Mouse (Mus musculus) MEL (cell line): Measurements from ENCODE around the gene Clip3. TPM values are rescaled to one million over a fixed set of nuclear protein-coding genes. Genes with fewer than 3 reads are reported as not detected.
A peak's percentile ranks its signal among the peaks of the same experiment; 100 is the strongest.

Source experiments
- DNase-seq: peaks from one replicate; pipeline ENCODE4 v3.0.0; 2011; ENCODE audit warnings: low read depth, low spot score
- H3K27ac ChIP-seq: 2 replicates; pipeline ENCODE4 v1.5.1; 2012; ENCODE audit warnings: low read depth, mild to moderate bottlenecking, control low read depth, low read length, moderate library complexity; ENCODE audit not compliant: control insufficient read depth
- H3K27me3 ChIP-seq, 2 experiments: fragments of 150-350 bp in 1 of 2; sonication (generic) in 1 of 2; 2 replicates each; pipeline ENCODE4 v1.6.1; 2012; ENCODE audit warnings: low read length in 2 of 2, mild to moderate bottlenecking in 2 of 2, improper control_type of control experiment in 1 of 2, moderate library complexity in 1 of 2; ENCODE audit not compliant: insufficient read depth in 2 of 2, control insufficient read depth in 1 of 2
- H3K36me3 ChIP-seq, 2 experiments: 2 replicates each; pipeline ENCODE4 v1.6.1; 2012 to 2014; ENCODE audit warnings: low read length in 2 of 2, improper control_type of control experiment in 1 of 2, inconsistent platforms in 1 of 2, mild to moderate bottlenecking in 1 of 2; ENCODE audit not compliant: insufficient read depth in 2 of 2, control insufficient read depth in 1 of 2
- H3K4me1 ChIP-seq, 2 experiments: fragments of 150-350 bp in 1 of 2; sonication (generic) in 1 of 2; 2 replicates each; pipeline ENCODE4 v1.6.1; 2012; ENCODE audit warnings: low read length in 2 of 2, improper control_type of control experiment in 1 of 2, mild to moderate bottlenecking in 1 of 2; ENCODE audit not compliant: insufficient read depth in 2 of 2, control insufficient read depth in 1 of 2
- H3K4me3 ChIP-seq, 2 experiments: fragments of 150-350 bp in 1 of 2; sonication (generic) in 1 of 2; 2 replicates each; pipeline ENCODE4 v1.5.1; 2012; ENCODE audit warnings: low read depth in 2 of 2, low read length in 2 of 2, mild to moderate bottlenecking in 2 of 2, moderate library complexity in 2 of 2, control low read depth in 1 of 2, improper control_type of control experiment in 1 of 2; ENCODE audit not compliant: control insufficient read depth in 1 of 2, insufficient read depth in 1 of 2
- H3K79me2 ChIP-seq: 2 replicates; pipeline ENCODE4 v1.6.1; 2012; ENCODE audit warnings: mild to moderate bottlenecking, low read length, moderate library complexity; ENCODE audit not compliant: control insufficient read depth, poor library complexity, insufficient read depth
- H3K9ac ChIP-seq: 2 replicates; pipeline ENCODE4 v1.6.1; 2012; ENCODE audit warnings: low read depth, mild to moderate bottlenecking, control low read depth, low read length, moderate library complexity; ENCODE audit not compliant: control insufficient read depth, poor library complexity, severe bottlenecking
- H3K9me3 ChIP-seq: fragments of 150-350 bp; sonication (generic); replicated peaks from 2 replicates; pipeline ENCODE4 v1.6.1; 2012; ENCODE audit warnings: mild to moderate bottlenecking, low read length, improper control_type of control experiment, moderate library complexity; ENCODE audit not compliant: insufficient read depth
- BHLHE40 ChIP-seq: IDR thresholded peaks from 2 replicates; pipeline ENCODE4 v1.6.1; 2012; ENCODE audit warnings: low read depth, mild to moderate bottlenecking, inconsistent platforms, low read length, improper control_type of control experiment, borderline replicate concordance
- CHD1 ChIP-seq: IDR thresholded peaks from 2 replicates; pipeline ENCODE4 v1.6.1; 2012; ENCODE audit warnings: low read depth, mild to moderate bottlenecking, inconsistent platforms, low read length, improper control_type of control experiment
- CHD2 ChIP-seq: IDR thresholded peaks from 2 replicates; pipeline ENCODE4 v1.6.1; 2011; ENCODE audit warnings: low read length, improper control_type of control experiment
- CTCF ChIP-seq, 3 experiments: IDR thresholded peaks in 2 of 3; conservative IDR thresholded peaks in 1 of 3; 2 replicates each; pipeline ENCODE4 v1.5.1; 2011 to 2012; ENCODE audit warnings: low read length in 3 of 3, low read depth in 2 of 3, mild to moderate bottlenecking in 2 of 3, improper control_type of control experiment in 1 of 3, inconsistent platforms in 1 of 3, mixed read lengths in 1 of 3, moderate library complexity in 1 of 3; ENCODE audit not compliant: control insufficient read depth in 1 of 3, insufficient read depth in 1 of 3, poor library complexity in 1 of 3, severe bottlenecking in 1 of 3
- E2F4 ChIP-seq: IDR thresholded peaks from 2 replicates; pipeline ENCODE4 v1.6.1; 2011; ENCODE audit warnings: low read depth, low read length, improper control_type of control experiment, borderline replicate concordance
- EP300 ChIP-seq, 2 experiments: IDR thresholded peaks; 2 replicates each; pipeline ENCODE4 v1.6.1; 2011; ENCODE audit warnings: improper control_type of control experiment in 2 of 2, low read length in 2 of 2, low read depth in 1 of 2, mild to moderate bottlenecking in 1 of 2
- GATA1 ChIP-seq: IDR thresholded peaks from 2 replicates; pipeline ENCODE4 v1.6.1; 2011; ENCODE audit warnings: low read depth, low read length, improper control_type of control experiment
- HCFC1 ChIP-seq: IDR thresholded peaks from 2 replicates; pipeline ENCODE4 v1.6.1; 2012; ENCODE audit warnings: low read depth, mild to moderate bottlenecking, inconsistent platforms, low read length, improper control_type of control experiment, moderate library complexity
- JUND ChIP-seq: IDR thresholded peaks from 2 replicates; pipeline ENCODE4 v1.6.1; 2011; ENCODE audit warnings: low read depth, mild to moderate bottlenecking, improper control_type of control experiment, low read length
- KAT2A ChIP-seq: conservative IDR thresholded peaks from 2 replicates; pipeline ENCODE4 v1.6.1; 2012; ENCODE audit warnings: low read depth, low read length, improper control_type of control experiment, inconsistent platforms
- MAX ChIP-seq: IDR thresholded peaks from 2 replicates; pipeline ENCODE4 v1.6.1; 2011; ENCODE audit warnings: low read length, improper control_type of control experiment
- MEF2A ChIP-seq: IDR thresholded peaks from 2 replicates; pipeline ENCODE4 v1.6.1; 2014; ENCODE audit warnings: low read depth, mild to moderate bottlenecking, inconsistent platforms, low read length, improper control_type of control experiment; ENCODE audit not compliant: poor library complexity, insufficient replicate concordance, severe bottlenecking; ENCODE audit errors: extremely low read depth
- MYB ChIP-seq: IDR thresholded peaks from 2 replicates; pipeline ENCODE4 v1.6.1; 2011; ENCODE audit warnings: mild to moderate bottlenecking, low read depth, low read length, improper control_type of control experiment
- MYC ChIP-seq: IDR thresholded peaks from 2 replicates; pipeline ENCODE4 v1.6.1; 2011; ENCODE audit warnings: low read depth, mild to moderate bottlenecking, low read length, improper control_type of control experiment, moderate library complexity
- NELFE ChIP-seq: IDR thresholded peaks from 2 replicates; pipeline ENCODE4 v1.6.1; 2011; ENCODE audit warnings: low read depth, low read length, improper control_type of control experiment
- NRF1 ChIP-seq: IDR thresholded peaks from 2 replicates; pipeline ENCODE4 v1.6.1; 2014; ENCODE audit warnings: low read depth, mild to moderate bottlenecking, inconsistent platforms, low read length, improper control_type of control experiment, moderate library complexity; ENCODE audit not compliant: poor library complexity, insufficient read depth, severe bottlenecking
- POLR2A ChIP-seq, 2 experiments: IDR thresholded peaks; 2 replicates each; pipeline ENCODE4 v1.6.1; 2011 to 2012; ENCODE audit warnings: low read length in 2 of 2, mild to moderate bottlenecking in 2 of 2, control low read depth in 1 of 2, improper control_type of control experiment in 1 of 2, low read depth in 1 of 2, moderate library complexity in 1 of 2; ENCODE audit not compliant: control insufficient read depth in 1 of 2, insufficient read depth in 1 of 2, poor library complexity in 1 of 2
- POLR2AphosphoS5 ChIP-seq: IDR thresholded peaks from 2 replicates; pipeline ENCODE4 v1.6.1; 2012; ENCODE audit warnings: low read depth, borderline replicate concordance, mild to moderate bottlenecking, inconsistent platforms, low read length, moderate library complexity, mixed read lengths
- SIN3A ChIP-seq: IDR thresholded peaks from 2 replicates; pipeline ENCODE4 v1.6.1; 2012; ENCODE audit warnings: low read length, improper control_type of control experiment, inconsistent platforms
- SMC3 ChIP-seq: IDR thresholded peaks from 2 replicates; pipeline ENCODE4 v1.6.1; 2011; ENCODE audit warnings: low read depth, low read length, improper control_type of control experiment
- TAL1 ChIP-seq: IDR thresholded peaks from 2 replicates; pipeline ENCODE4 v1.6.1; 2012; ENCODE audit warnings: mild to moderate bottlenecking, inconsistent platforms, low read length, moderate library complexity, mixed read lengths
- TBP ChIP-seq: IDR thresholded peaks from 2 replicates; pipeline ENCODE4 v1.8.0; 2011; ENCODE audit warnings: low read depth, low read length, improper control_type of control experiment
- TCF12 ChIP-seq: IDR thresholded peaks from 2 replicates; pipeline ENCODE4 v1.6.1; 2014; ENCODE audit warnings: low read depth, mild to moderate bottlenecking, inconsistent platforms, low read length, improper control_type of control experiment, moderate library complexity
- UBTF ChIP-seq: IDR thresholded peaks from 2 replicates; pipeline ENCODE4 v1.6.1; 2012; ENCODE audit warnings: low read depth, mild to moderate bottlenecking, inconsistent platforms, low read length, improper control_type of control experiment, moderate library complexity, borderline replicate concordance; ENCODE audit not compliant: insufficient read depth
- ZC3H11A ChIP-seq: IDR thresholded peaks from 2 replicates; pipeline ENCODE4 v1.6.1; 2012; ENCODE audit warnings: low read depth, mild to moderate bottlenecking, inconsistent platforms, low read length, improper control_type of control experiment
- ZMIZ1 ChIP-seq: IDR thresholded peaks from 2 replicates; pipeline ENCODE4 v1.6.1; 2012; ENCODE audit warnings: low read depth, mild to moderate bottlenecking, inconsistent platforms, low read length, improper control_type of control experiment, moderate library complexity
- polyA plus RNA-seq, 2 experiments: library from polyadenylated mRNA; stranded (reverse) in 1 of 2; unstranded in 1 of 2; fragments of >175 nt in 1 of 2; fragments of >200 nt in 1 of 2; gene quantifications; 2 replicates each; pipeline versions ENCODE4 v1.2.1 to v1.2.4; 2012; ENCODE audit warnings: low replicate concordance in 2 of 2, low read depth in 1 of 2; ENCODE audit not compliant: insufficient read length in 2 of 2, insufficient read depth in 1 of 2, missing spikeins in 1 of 2
- total RNA-seq: library from RNA; depleted of rRNA; stranded (reverse); fragments of 300-350 nt; gene quantifications from 2 replicates; pipeline ENCODE4 v1.2.3, GENCODE M21; 2012

The Clip3 gene
- total and polyA plus RNA-seq, 3 experiments: 0.19 TPM; not detected in 2

GRCm38 (mm10) chr7:30320946-30321345, 29.4 kb downstream of the Clip3 start:
- H3K27ac ChIP-seq: no peak overlapping the region
- TF ChIP-seq MAX (no peak), BHLHE40 (no peak), UBTF (no peak), MEF2A (no peak), MYC (no peak), CHD1 (no peak), CHD2 (no peak), TAL1 (no peak), GATA1 (no peak), EP300 (IDR thresholded peaks at IDR 0.05; ENCODE audit: low read depth in 1 of 2, low read length in 2 of 2) (no peak), NELFE (no peak), POLR2A (IDR thresholded peaks at IDR 0.05; ENCODE audit: control insufficient read depth in 1 of 2, insufficient read depth in 1 of 2, low read depth in 1 of 2, low read length in 2 of 2, poor library complexity in 1 of 2) (no peak), SMC3 (no peak), JUND (no peak), SIN3A (no peak), ZC3H11A (no peak), MYB (no peak), E2F4 (no peak), KAT2A (no peak)
- no peaks in the 10 kb centered on the region for H3K27me3 ChIP-seq
- no peak for DNase-seq
- H3K79me2 ChIP-seq: peaks cover 7% of the 10 kb centered on the region; the same call in 1 of the 2 replicates
- peak overlapping the region; percentile 89; the same call in 1 of the 2 replicates for H3K9ac ChIP-seq
- no peaks in the 10 kb centered on the region for H3K9me3 ChIP-seq
- H3K4me3 ChIP-seq: peak overlapping the region in 1 of 2 experiments; percentile 78; a peak in 2 of 4 replicates
- peaks cover 0 to 10% of the 10 kb centered on the region in 2 experiments; a peak in 2 of 4 replicates for H3K36me3 ChIP-seq
- peaks cover 0 to 7% of the 10 kb centered on the region in 2 experiments; a peak in 2 of 4 replicates for H3K4me1 ChIP-seq

- H3K36me3 ChIP-seq: peaks cover 0 to 10% of the 10 kb centered on the region in 2 experiments; a peak in 2 of 4 replicates
- H3K79me2 ChIP-seq: peaks cover 7% of the 10 kb centered on the region; the same call in 1 of the 2 replicates
- no peaks in the 10 kb centered on the region for H3K9me3 ChIP-seq
- peak within 1 kb of the TSS; percentile 78 to 79 for H3K4me3 ChIP-seq
- no peaks in the 10 kb centered on the region for H3K27me3 ChIP-seq
- DNase-seq: peak; percentile 95
- TF ChIP-seq POLR2AphosphoS5 (0 out of 2 replicates have a peak, but pooled peaks have one; percentile 28), TBP (peak; percentile 61; the same call in 1 of the 2 replicates), SMC3 (no peak), NRF1 (0 out of 2 replicates have a peak, but pooled peaks have one; percentile 32), POLR2A (IDR thresholded peaks at IDR 0.05; ENCODE audit: control insufficient read depth in 1 of 2, insufficient read depth in 1 of 2, low read depth in 1 of 2, low read length in 2 of 2, poor library complexity in 1 of 2) (peak in 1 of 2 experiments; percentile 63; a peak in 3 of 4 replicates), CTCF (IDR thresholded peaks at IDR 0.05 in 2 of 3, conservative IDR thresholded peaks at IDR 0.05 in 1 of 3; ENCODE audit: control insufficient read depth in 1 of 3, insufficient read depth in 1 of 3, low read depth in 2 of 3, low read length in 3 of 3, poor library complexity in 1 of 3, severe bottlenecking in 1 of 3) (no peak), CHD1 (no peak), TCF12 (0 out of 2 replicates have a peak, but pooled peaks have one; percentile 10), HCFC1 (no peak), MYC (0 out of 2 replicates have a peak, but pooled peaks have one; percentile 38), ZMIZ1 (0 out of 2 replicates have a peak, but pooled peaks have one; percentile 16)
- H3K9ac ChIP-seq: peak within 1 kb of the TSS; percentile 89
- peaks cover 0 to 7% of the 10 kb centered on the region in 2 experiments; a peak in 2 of 4 replicates for H3K4me1 ChIP-seq
- H3K27ac ChIP-seq: peak within 1 kb of the TSS; percentile 85
These were observed 30.2 kb downstream of the Clip3 start, which contains the start of gene E130208F15Rik for GRCm38 (mm10) chr7:30321539-30322284. Gene E130208F15Rik (plus strand): TSS chr7:30321740.
